Mouse (Mus musculus): ENCODE measurements around the gene Zdhhc19.

GRCm38 (mm10) chr16:32456761-32457160 is 39.3 kb upstream of the Zdhhc19 start:
- TF ChIP-seq CTCF (IDR thresholded peaks at IDR 0.05; ENCODE audit: control insufficient read depth, insufficient read depth, insufficient read length), result no peak
- TF ChIP-seq USF1 (IDR thresholded peaks at IDR 0.05; ENCODE audit: low read depth), result no peak
- TF ChIP-seq MAX (IDR thresholded peaks at IDR 0.05), result no peak
- no peak for TF ChIP-seq CEBPB (IDR thresholded peaks at IDR 0.05; ENCODE audit: low read depth)
- TF ChIP-seq MYOD1 (IDR thresholded peaks at IDR 0.05; ENCODE audit: control insufficient read depth, insufficient read length, low read depth), result no peak
- no peak for TF ChIP-seq MYOG (IDR thresholded peaks at IDR 0.05; ENCODE audit: control insufficient read depth, extremely low read depth, insufficient read length)
- TF ChIP-seq FOSL1 (IDR thresholded peaks at IDR 0.05; ENCODE audit: insufficient read depth, low read length, poor library complexity, severe bottlenecking), result no peak
